Mouse (Mus musculus): ENCODE data around the gene Ptp4a2.
"Not testable (repeated sequence)": the region's sequence is repeated elsewhere in the genome, so short reads cannot be mapped to it uniquely, and the experiment has no call there.

Gene Ptp4a2

DNA sequence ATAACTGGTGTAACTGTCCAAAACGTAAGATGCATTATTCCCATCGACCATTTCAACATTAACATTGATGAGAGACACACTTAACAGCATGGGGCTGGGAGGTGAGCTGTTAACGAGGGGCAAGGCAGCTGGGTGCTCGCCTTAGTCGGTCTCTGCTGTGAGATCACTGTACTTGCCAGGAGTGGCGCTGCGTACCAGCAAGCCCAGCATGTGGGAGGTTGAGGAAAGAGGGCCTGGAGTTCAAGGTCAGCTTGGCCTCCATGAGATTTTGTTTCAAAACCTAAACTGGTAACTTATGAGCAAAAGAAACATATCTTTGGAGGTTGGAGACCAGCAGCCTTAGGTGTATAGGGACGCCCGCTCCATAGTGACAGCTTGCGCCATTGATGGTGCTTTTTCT lies 78.6 kb downstream of the Ptp4a2 start:
- no peak for DNase-seq

DNA sequence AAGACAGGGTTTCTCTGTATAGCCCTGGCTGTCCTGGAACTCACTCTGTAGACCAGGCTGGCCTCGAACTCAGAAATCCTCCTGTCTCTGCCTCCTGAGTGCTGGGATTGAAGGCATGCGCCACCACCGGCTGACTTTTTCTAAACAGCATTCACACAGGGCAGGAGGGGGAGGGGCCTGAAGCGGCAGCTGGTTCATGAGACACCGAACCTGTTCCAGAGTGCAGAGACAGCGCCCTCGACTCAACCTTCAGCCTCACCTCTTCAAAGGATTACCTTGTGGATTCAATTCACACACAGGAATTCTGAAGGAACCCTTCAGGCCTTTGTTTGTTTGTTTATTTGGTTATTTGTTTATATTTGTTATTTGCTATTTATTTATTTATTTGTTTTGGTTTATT lies 79.1 kb downstream of the Ptp4a2 start:
- DNase-seq, result no peak

DNA sequence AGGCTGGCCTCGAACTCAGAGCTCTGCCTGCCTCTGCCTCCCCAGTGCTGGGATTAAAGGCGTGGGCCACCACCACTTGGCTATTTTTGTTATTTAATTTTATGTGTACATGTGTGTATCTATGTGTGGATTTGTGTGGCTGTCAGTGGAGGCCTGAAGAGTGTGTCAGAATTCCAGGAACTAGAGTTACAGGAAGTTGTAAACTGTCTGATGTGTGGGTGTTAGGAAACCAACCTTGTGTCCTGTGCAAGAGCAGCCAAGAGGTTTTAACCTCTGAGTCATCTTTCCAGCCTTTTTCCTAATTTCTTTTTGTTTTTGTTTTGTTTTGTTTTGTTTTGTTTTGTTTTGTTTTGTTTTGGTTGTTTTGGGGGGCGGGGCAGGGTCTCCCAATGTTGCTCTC lies 83.8 kb downstream of the Ptp4a2 start:
- no peak for DNase-seq

DNA sequence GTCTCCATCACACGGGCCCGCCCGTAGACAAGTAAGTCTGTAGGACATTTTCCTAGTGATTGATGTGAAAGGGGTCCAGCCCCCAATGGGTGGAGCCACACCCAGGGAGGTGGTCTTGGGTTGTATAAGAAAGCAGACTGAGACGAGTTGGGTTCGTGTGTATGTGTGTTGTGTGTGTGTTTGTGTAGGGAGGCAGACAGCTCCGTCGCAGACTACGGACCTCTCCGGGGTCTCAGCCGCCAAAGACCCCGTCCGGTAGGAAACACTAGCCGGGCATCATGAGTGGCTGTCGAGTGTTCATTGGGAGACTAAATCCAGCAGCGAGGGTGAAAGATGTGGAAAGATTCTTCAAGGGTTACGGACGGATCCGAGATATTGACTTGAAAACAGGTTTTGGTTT lies 87.8 kb downstream of the Ptp4a2 start:
- not testable (repeated sequence) for DNase-seq
